Mouse (Mus musculus): ENCODE data around the gene Cdk19.
"Not testable (repeated sequence)": the region's sequence is repeated elsewhere in the genome, so short reads cannot be mapped to it uniquely, and the experiment has no call there.

Cdk19 gene

GRCm38 (mm10) chr10:40393447-40394143 is 54.2 kb downstream of the Cdk19 start:
- no peak for DNase-seq (ENCODE audit: low spot score)

- no peak for DNase-seq (ENCODE audit: low spot score)
Measured at GRCm38 (mm10) chr10:40398842-40399241, 59.5 kb downstream of the Cdk19 start.

- DNase-seq (ENCODE audit: low spot score) = no peak
Measured at GRCm38 (mm10) chr10:40399328-40399727, 60.0 kb downstream of the Cdk19 start.

GRCm38 (mm10) chr10:40400293-40400692 is 60.9 kb downstream of the Cdk19 start:
- no peak for DNase-seq (ENCODE audit: low spot score)

GRCm38 (mm10) chr10:40406655-40407054 is 67.3 kb downstream of the Cdk19 start:
- DNase-seq (ENCODE audit: low spot score) = no peak

- DNase-seq (ENCODE audit: low spot score) = no peak
Measured at GRCm38 (mm10) chr10:40409336-40409735, 70.0 kb downstream of the Cdk19 start.

GRCm38 (mm10) chr10:40411370-40411769 is 72.0 kb downstream of the Cdk19 start:
- no peak for DNase-seq (ENCODE audit: low spot score)

- no peak for DNase-seq (ENCODE audit: low spot score)
Measured at GRCm38 (mm10) chr10:40416944-40417343, 77.6 kb downstream of the Cdk19 start.

GRCm38 (mm10) chr10:40419841-40420240 is 80.5 kb downstream of the Cdk19 start:
- DNase-seq (ENCODE audit: low spot score) = no peak

- no peak for DNase-seq (ENCODE audit: low spot score)
Measured at GRCm38 (mm10) chr10:40420703-40421102, 81.3 kb downstream of the Cdk19 start.

GRCm38 (mm10) chr10:40421724-40422123 is 82.4 kb downstream of the Cdk19 start:
- DNase-seq (ENCODE audit: low spot score) = no peak

- no peak for DNase-seq (ENCODE audit: low spot score)
Measured at GRCm38 (mm10) chr10:40422696-40423095, 83.3 kb downstream of the Cdk19 start.

GRCm38 (mm10) chr10:40424428-40424827 is 85.1 kb downstream of the Cdk19 start:
- DNase-seq (ENCODE audit: low spot score) = not testable (repeated sequence)

GRCm38 (mm10) chr10:40425243-40426095 is 86.1 kb downstream of the Cdk19 start:
- no peak for DNase-seq (ENCODE audit: low spot score)

- DNase-seq (ENCODE audit: low spot score) = no peak
Measured at GRCm38 (mm10) chr10:40426096-40426450, 86.7 kb downstream of the Cdk19 start.

- no peak for DNase-seq (ENCODE audit: low spot score)
Measured at GRCm38 (mm10) chr10:40428633-40429032, 89.3 kb downstream of the Cdk19 start.

GRCm38 (mm10) chr10:40429081-40429480 is 89.7 kb downstream of the Cdk19 start:
- DNase-seq (ENCODE audit: low spot score) = no peak

- DNase-seq (ENCODE audit: low spot score) = no peak
Measured at GRCm38 (mm10) chr10:40430209-40430608, 90.8 kb downstream of the Cdk19 start.

GRCm38 (mm10) chr10:40431957-40432356 is 92.6 kb downstream of the Cdk19 start:
- DNase-seq (ENCODE audit: low spot score) = no peak

GRCm38 (mm10) chr10:40432375-40432774 is 93.0 kb downstream of the Cdk19 start:
- DNase-seq (ENCODE audit: low spot score) = no peak

- DNase-seq (ENCODE audit: low spot score) = no peak
Measured at GRCm38 (mm10) chr10:40435402-40435801, 96.0 kb downstream of the Cdk19 start.

GRCm38 (mm10) chr10:40437117-40437516 is 97.8 kb downstream of the Cdk19 start:
- DNase-seq (ENCODE audit: low spot score) = no peak

- no peak for DNase-seq (ENCODE audit: low spot score)
Measured at GRCm38 (mm10) chr10:40440740-40441139, 101.4 kb downstream of the Cdk19 start.

Measured in spleen, adult 12 weeks (tissue).